Mouse (Mus musculus) heart, embryonic 12.5 days (tissue): ENCODE data around the gene Mif. TPM values are rescaled to one million over a fixed set of nuclear protein-coding genes. Genes with fewer than 3 reads are reported as not detected.
"Not testable (repeated sequence)": the region's sequence is repeated elsewhere in the genome, so short reads cannot be mapped to it uniquely, and the experiment has no call there.

Experiments
- ATAC-seq: fragments of 200-750 bp; cut with Nextera tagmentation; 2 replicates; pipeline ENCODE4 v1.8.0; 2017; ENCODE audit warnings: moderate TSS enrichment, moderate library complexity; ENCODE audit not compliant: insufficient number of reproducible peaks, low FRiP score
- H3K27ac ChIP-seq: fragments of 300-500 bp; sonication (generic); 2 replicates; pipeline ENCODE4 v1.5.1; 2016; ENCODE audit warnings: mild to moderate bottlenecking, moderate library complexity; ENCODE audit not compliant: poor library complexity, severe bottlenecking
- H3K27me3 ChIP-seq: fragments of 300-500 bp; sonication (generic); replicated peaks from 2 replicates; pipeline ENCODE4 v1.6.1; 2016; ENCODE audit warnings: mild to moderate bottlenecking, moderate library complexity
- H3K36me3 ChIP-seq: fragments of 300-500 bp; sonication (generic); 2 replicates; pipeline ENCODE4 v1.6.1; 2016; ENCODE audit warnings: mild to moderate bottlenecking, moderate library complexity
- H3K4me1 ChIP-seq: fragments of 300-500 bp; sonication (generic); replicated peaks from 2 replicates; pipeline ENCODE4 v1.6.1; 2016; ENCODE audit warnings: mild to moderate bottlenecking
- H3K4me2 ChIP-seq: fragments of 300-500 bp; sonication (generic); 2 replicates; pipeline ENCODE4 v1.6.1; 2016; ENCODE audit warnings: mild to moderate bottlenecking, moderate library complexity
- H3K4me3 ChIP-seq: fragments of 300-500 bp; sonication (generic); 2 replicates; pipeline ENCODE4 v1.5.1; 2016; ENCODE audit warnings: mild to moderate bottlenecking
- H3K9ac ChIP-seq: fragments of 300-500 bp; sonication (generic); 2 replicates; pipeline ENCODE4 v1.6.1; 2016; ENCODE audit warnings: mild to moderate bottlenecking, moderate library complexity
- H3K9me3 ChIP-seq: fragments of 300-500 bp; sonication (generic); replicated peaks from 2 replicates; pipeline ENCODE4 v1.6.1; 2016; ENCODE audit warnings: mild to moderate bottlenecking, moderate library complexity
- WGBS: fragments of 180-500 bp; shearing (Covaris S2); methylation state at CpG from one replicate; pipeline ENCODE4 v1.1.7; 2016; 5-methylcytosine and 5-hydroxymethylcytosine counted together
- polyA plus RNA-seq: library from polyadenylated mRNA; unstranded; fragments of >200 nt; fragmentation: Nextera tagmentation; extraction: Ambion mirVana; gene quantifications from 2 replicates; pipeline ENCODE4 v1.2.1, GENCODE M21; 2016

Gene Mif
- 2,266 and 2,393 TPM in 2 replicates for polyA plus RNA-seq

- Histone ChIP-seq H3K9ac (peak within 1 kb of the TSS; percentile 95), H3K36me3 (peaks cover 23% of the 10 kb centered on the region)
- under 1% methylated on average over 46 of the region's 46 CpGs for WGBS
These were observed at the start of gene Mif for GRCm38 (mm10) chr10:75859786-75860470. Gene Mif (minus strand): TSS chr10:75860240.

GRCm38 (mm10) chr10:75906882-75907281 is 46.8 kb upstream of the Mif start:
- Histone ChIP-seq H3K27me3 (no peaks in the 10 kb centered on the region), H3K4me1 (no peaks in the 10 kb centered on the region), H3K9me3 (no peaks in the 10 kb centered on the region), H3K4me2 (no peak overlapping the region), H3K36me3 (peaks cover 94% of the 10 kb centered on the region), H3K27ac (no peak overlapping the region), H3K9ac (no peak overlapping the region), H3K4me3 (no peak overlapping the region)
- no peak for ATAC-seq
- WGBS: 94% methylated on average over 4 of the region's 4 CpGs

More at GRCm38 (mm10) chr10:75859786-75860470, at the start of gene Mif:
- H3K27me3 ChIP-seq, H3K9me3 ChIP-seq: not testable (repeated sequence)
- peak within 1 kb of the TSS; percentile 95 for H3K27ac ChIP-seq
- peak; percentile 95 for ATAC-seq
- H3K4me2 ChIP-seq: peak within 1 kb of the TSS; percentile 86
- peak within 1 kb of the TSS; percentile 78 for H3K4me3 ChIP-seq
- peaks cover 34% of the 10 kb centered on the region for H3K4me1 ChIP-seq

DNA sequence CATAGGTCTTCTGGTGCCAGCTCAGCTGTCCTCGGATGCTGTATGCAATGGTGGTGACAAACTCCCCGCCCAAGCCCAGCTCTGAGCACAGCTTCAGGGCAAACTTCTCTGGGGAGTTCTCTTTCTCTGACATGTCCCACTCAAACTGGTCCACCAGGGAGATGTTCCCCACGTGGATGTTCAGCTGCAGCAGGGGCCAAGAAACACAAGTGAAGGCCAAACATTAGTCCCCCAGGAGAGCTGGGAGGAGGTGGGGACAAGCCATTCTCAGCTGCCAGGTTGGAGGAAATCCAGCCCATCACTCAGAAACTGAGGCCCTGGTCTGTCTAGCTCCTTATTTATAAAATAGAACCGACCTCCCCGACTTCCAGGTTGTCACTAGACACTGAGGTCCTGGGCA is 44.4 kb upstream of the Mif start:
- ATAC-seq: no peak
- 82% methylated on average over 5 of the region's 5 CpGs for WGBS
- Histone ChIP-seq H3K27me3 (no peaks in the 10 kb centered on the region), H3K4me3 (no peak overlapping the region), H3K4me1 (peaks cover 10% of the 10 kb centered on the region), H3K9me3 (no peaks in the 10 kb centered on the region), H3K4me2 (no peak overlapping the region), H3K36me3 (peaks cover 90% of the 10 kb centered on the region), H3K27ac (no peak overlapping the region), H3K9ac (no peak overlapping the region)

DNA sequence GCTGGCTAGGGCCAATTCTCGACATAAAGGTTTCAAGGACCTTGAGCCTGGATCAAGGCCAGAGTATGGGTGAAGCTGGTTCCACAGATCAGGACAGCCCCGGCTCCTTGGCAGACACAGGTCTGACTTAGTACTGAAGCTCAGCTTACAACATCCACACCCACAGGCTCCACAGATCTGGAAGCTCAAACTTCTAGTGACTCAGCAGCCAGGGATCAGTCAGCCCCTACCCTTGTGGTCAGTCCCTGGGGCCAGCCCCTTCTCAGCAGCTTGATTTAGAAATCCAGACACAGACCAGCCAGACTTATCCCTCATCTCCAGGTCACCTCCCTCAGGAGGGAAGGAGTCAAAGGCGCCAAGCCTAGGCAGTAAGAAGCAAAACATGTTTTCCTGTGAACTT is 38.8 kb upstream of the Mif start:
- Histone ChIP-seq H3K36me3 (peaks cover 79% of the 10 kb centered on the region), H3K27ac (peak overlapping the region; percentile 68), H3K4me3 (no peak overlapping the region), H3K27me3 (no peaks in the 10 kb centered on the region), H3K9me3 (no peaks in the 10 kb centered on the region), H3K4me2 (no peak overlapping the region), H3K9ac (no peak overlapping the region), H3K4me1 (peaks cover 30% of the 10 kb centered on the region)
- peak; percentile 39; the same call in 1 of the 2 replicates for ATAC-seq
- WGBS: 37% methylated on average over 3 of the region's 3 CpGs

- WGBS: 79% methylated on average over 6 of the region's 6 CpGs
- H3K36me3 ChIP-seq: peaks cover 72% of the 10 kb centered on the region
- no peak overlapping the region for H3K9ac ChIP-seq
These were observed 38.1 kb upstream of the Mif start for GRCm38 (mm10) chr10:75898039-75898564.

GRCm38 (mm10) chr10:75897373-75897772 is 37.3 kb upstream of the Mif start:
- H3K27ac ChIP-seq: no peak overlapping the region
- 49% methylated on average over 6 of the region's 6 CpGs for WGBS
- H3K9me3 ChIP-seq: no peaks in the 10 kb centered on the region
- H3K4me1 ChIP-seq: peaks cover 36% of the 10 kb centered on the region
- H3K4me3 ChIP-seq: no peak overlapping the region
- H3K4me2 ChIP-seq: no peak overlapping the region
- no peak overlapping the region for H3K9ac ChIP-seq
- H3K27me3 ChIP-seq: no peaks in the 10 kb centered on the region
- no peak for ATAC-seq
- peaks cover 65% of the 10 kb centered on the region for H3K36me3 ChIP-seq

More at GRCm38 (mm10) chr10:75898039-75898564, 38.1 kb upstream of the Mif start:
- no peaks in the 10 kb centered on the region for H3K27me3 ChIP-seq
- H3K27ac ChIP-seq: peak overlapping the region; percentile 68
- H3K9me3 ChIP-seq: no peaks in the 10 kb centered on the region
- H3K4me1 ChIP-seq: peaks cover 36% of the 10 kb centered on the region
- H3K4me2 ChIP-seq: no peak overlapping the region
- H3K4me3 ChIP-seq: no peak overlapping the region
- ATAC-seq: no peak

DNA sequence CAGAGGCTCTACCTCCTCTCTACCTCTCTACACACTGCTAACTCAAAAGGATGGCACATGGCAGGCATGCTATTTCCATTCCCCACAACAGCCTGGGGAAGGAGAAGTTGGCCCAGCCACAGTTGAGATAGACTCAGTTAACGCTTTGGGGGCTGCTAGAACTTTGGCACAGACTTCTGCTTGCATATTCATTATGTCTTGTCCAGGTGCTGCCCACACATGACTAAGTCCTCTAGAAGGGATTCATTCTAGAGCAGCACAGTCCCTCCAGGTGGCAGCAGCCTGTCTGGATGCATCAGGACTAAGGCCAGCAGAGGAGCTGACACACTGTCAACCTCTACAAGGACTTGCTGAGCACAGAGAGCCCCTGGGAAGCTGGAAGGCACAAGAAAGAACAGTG is 36.2 kb upstream of the Mif start:
- 90% methylated on average over 1 of the region's 1 CpGs for WGBS
- no peaks in the 10 kb centered on the region for H3K27me3 ChIP-seq
- no peak overlapping the region for H3K4me3 ChIP-seq
- H3K9ac ChIP-seq: no peak overlapping the region
- H3K4me2 ChIP-seq: no peak overlapping the region
- H3K9me3 ChIP-seq: no peaks in the 10 kb centered on the region
- ATAC-seq: no peak
- H3K27ac ChIP-seq: no peak overlapping the region
- peaks cover 54% of the 10 kb centered on the region for H3K36me3 ChIP-seq
- peaks cover 36% of the 10 kb centered on the region for H3K4me1 ChIP-seq

- H3K9me3 ChIP-seq: no peaks in the 10 kb centered on the region
- no peak for ATAC-seq
- 90% methylated on average over 5 of the region's 5 CpGs for WGBS
- no peak overlapping the region for H3K9ac ChIP-seq
- H3K27ac ChIP-seq: no peak overlapping the region
- no peaks in the 10 kb centered on the region for H3K27me3 ChIP-seq
- no peak overlapping the region for H3K4me2 ChIP-seq
- H3K36me3 ChIP-seq: peaks cover 50% of the 10 kb centered on the region
- H3K4me3 ChIP-seq: no peak overlapping the region
- peaks cover 36% of the 10 kb centered on the region for H3K4me1 ChIP-seq
These were observed 35.7 kb upstream of the Mif start for GRCm38 (mm10) chr10:75895730-75896129.

DNA sequence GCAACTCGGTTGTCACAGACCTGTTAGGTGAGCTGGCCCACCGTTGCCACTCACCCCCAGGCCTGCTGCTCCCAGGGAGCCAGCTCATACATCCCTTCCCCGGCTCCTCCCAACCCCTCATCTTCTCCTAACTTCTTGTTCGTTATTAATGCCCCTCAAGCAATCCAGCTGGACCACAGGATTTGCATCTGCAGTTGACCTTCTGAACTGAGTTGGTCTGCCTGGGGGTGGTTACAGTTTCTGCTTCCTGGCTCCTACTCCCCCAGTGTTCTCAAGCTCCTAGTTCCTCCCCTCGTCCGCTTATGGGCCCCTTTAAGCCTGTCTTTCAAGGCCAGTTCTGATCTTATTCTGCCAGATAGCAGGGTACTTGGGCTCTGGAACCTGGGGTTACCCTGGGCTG is 34.6 kb upstream of the Mif start:
- H3K9ac ChIP-seq: no peak overlapping the region
- no peaks in the 10 kb centered on the region for H3K27me3 ChIP-seq
- H3K36me3 ChIP-seq: peaks cover 41% of the 10 kb centered on the region
- H3K9me3 ChIP-seq: no peaks in the 10 kb centered on the region
- no peak overlapping the region for H3K27ac ChIP-seq
- WGBS: 74% methylated on average over 6 of the region's 6 CpGs
- no peak for ATAC-seq
- no peak overlapping the region for H3K4me3 ChIP-seq
- no peak overlapping the region for H3K4me2 ChIP-seq
- peaks cover 30% of the 10 kb centered on the region for H3K4me1 ChIP-seq

DNA sequence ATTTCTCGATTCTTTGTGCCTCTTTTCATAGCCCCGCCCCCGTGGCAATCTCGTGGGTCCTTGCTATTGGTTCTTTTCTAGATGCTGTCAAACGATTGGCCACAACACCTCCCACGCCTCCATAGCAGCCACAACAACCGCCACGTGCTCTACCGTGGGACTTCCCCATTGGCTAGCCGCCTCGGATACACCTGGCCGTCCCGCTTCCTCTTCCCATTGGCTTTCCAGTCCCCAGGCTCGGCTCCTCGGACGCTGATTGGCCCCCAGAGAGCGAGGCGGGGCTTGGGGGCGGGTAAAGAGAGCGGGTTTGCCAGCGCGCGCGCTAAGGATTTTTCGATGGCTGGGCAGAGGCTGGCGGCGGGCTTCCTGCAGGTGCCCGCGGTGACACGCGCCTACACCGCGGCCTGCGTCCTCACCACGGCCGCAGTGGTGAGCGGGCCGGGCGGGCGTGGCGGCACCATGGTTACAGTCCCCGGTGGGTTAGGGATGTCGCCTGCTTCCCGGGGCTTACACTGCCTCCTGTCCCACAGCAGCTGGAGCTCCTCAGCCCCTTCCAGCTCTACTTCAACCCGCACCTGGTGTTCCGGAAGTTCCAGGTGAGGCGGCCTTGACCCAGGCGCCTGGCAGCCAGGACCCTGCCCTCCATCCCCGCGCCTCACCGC is 33.2 kb upstream of the Mif start, which contains the start of gene Derl3:
TSS of gene Derl3 (plus strand) at position 325 of the 662 bp plus-strand sequence.
- Histone ChIP-seq H3K4me2 (peak within 1 kb of the TSS; percentile 83), H3K27ac (no peak within 1 kb of the TSS; the same call in 1 of the 2 replicates), H3K9ac (peak within 1 kb of the TSS; percentile 50), H3K27me3 (no peaks in the 10 kb centered on the region), H3K4me1 (peaks cover 28% of the 10 kb centered on the region), H3K4me3 (peak within 1 kb of the TSS; percentile 47), H3K36me3 (peaks cover 37% of the 10 kb centered on the region), H3K9me3 (no peaks in the 10 kb centered on the region)
- peak; percentile 99 for ATAC-seq
- 2% methylated on average over 51 of the region's 51 CpGs for WGBS

DNA sequence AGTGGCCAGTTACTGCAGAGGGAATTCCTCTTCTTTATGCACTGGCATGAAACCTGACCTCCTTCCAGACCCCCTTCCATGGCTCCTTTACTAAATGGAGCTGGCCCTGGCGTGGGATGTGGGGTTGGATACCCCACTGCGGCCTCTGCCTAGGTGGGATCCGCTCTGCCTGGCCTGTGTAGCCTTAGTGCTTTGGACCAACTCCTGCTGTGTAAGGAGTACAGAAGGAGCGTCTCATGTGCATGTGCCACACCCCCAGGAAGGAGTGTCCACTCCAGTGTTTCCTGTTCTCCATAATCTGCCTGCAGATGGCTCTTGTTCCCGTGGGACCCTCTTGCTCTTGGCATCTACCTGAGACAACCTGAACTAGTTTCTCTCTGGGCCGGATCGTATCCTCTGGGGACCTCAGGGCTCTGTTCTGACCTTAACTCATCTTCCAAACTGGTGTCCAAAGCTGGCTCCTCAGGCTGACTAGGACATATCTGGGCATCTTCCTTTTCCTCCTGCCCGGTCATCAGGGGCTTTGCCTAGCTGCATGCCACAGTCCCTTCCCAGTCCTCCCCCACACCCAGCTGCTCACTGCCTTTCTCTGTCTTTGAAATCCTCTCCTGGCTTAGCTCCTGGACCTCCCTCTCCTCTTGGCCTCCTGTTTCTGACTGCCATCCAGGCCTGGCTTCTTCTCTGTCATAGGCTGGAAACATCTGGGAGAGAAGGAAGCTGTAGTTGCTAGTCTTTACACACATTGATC is 29.5 kb upstream of the Mif start:
- Histone ChIP-seq H3K4me2 (no peak overlapping the region), H3K4me1 (peaks cover 22% of the 10 kb centered on the region), H3K27me3 (no peaks in the 10 kb centered on the region), H3K27ac (no peak overlapping the region), H3K9me3 (no peaks in the 10 kb centered on the region), H3K9ac (no peak overlapping the region), H3K4me3 (no peak overlapping the region), H3K36me3 (peaks cover 8% of the 10 kb centered on the region; the same call in 1 of the 2 replicates)
- no peak for ATAC-seq
- WGBS: 40% methylated on average over 8 of the region's 8 CpGs
